In genomic region chr7:117380418-117381187, GRCm38 (mm10) we compare ENCODE assay signal across 8 mouse cellular contexts. TPM values are rescaled to one million over a fixed set of nuclear protein-coding genes. Genes with fewer than 3 reads are reported as not detected.
A peak's percentile ranks its signal among the peaks of the same experiment; 100 is the strongest.
DNase-seq lines count a peak whose midpoint lies in the region; ATAC-seq and TF ChIP-seq lines count a peak whose summit lies in the region.

Xylt1 (plus strand) TSS chr7:117380979.

- peak; percentile 87 for DNase-seq in R1 (ENCODE audit: low read depth, low spot score)
- peak; percentile 51 to 59 for DNase-seq in cerebellum, postnatal 36 days
- peak; percentile 65 to 66 for DNase-seq in gastrocnemius, adult 8-10 months (ENCODE audit: low spot score in 2 of 2)
- DNase-seq in hindbrain, postnatal 0 days (ENCODE audit: low spot score): peak; percentile 88
- peak; percentile 65 to 90 for DNase-seq in left cerebral cortex, postnatal 10 days (ENCODE audit: extremely low spot score in 1 of 2, low spot score in 2 of 2)
- peak; percentile 75 to 79 for DNase-seq in right cerebral cortex, adult 2 months (ENCODE audit: low spot score in 2 of 2)
- DNase-seq in urinary bladder, postnatal 10 days (ENCODE audit: low spot score): peak; percentile 47

- intact Hi-C loops in left cerebral cortex, postnatal 10 days (cut with DNase I): loop anchor here (5.0 to 10.0 kb wide), 4 partner anchors 114 to 722 kb away; no protein-coding TSS in a partner anchor

- no peak for TF ChIP-seq CTCF in hindbrain, postnatal 0 days (IDR thresholded peaks at IDR 0.05; ENCODE audit: low read depth)

- whole genome bisulfite sequencing in hindbrain, postnatal 0 days: under 1% methylated on average over 38 of the region's 69 CpGs

- no peaks in the 10 kb centered on the region for H3K36me3 ChIP-seq in hindbrain, postnatal 0 days (ENCODE audit: insufficient read depth, low read length)
- H3K36me3 ChIP-seq in megakaryocyte, embryonic 14.5 days (replicated peaks; ENCODE audit: low read length): no peaks in the 10 kb centered on the region

- H3K9ac ChIP-seq in hindbrain, postnatal 0 days (replicated peaks; ENCODE audit: low read length): peak within 1 kb of the TSS; percentile 84

- ATAC-seq in hindbrain, postnatal 0 days: peak; percentile 90

- H3K27me3 ChIP-seq in hindbrain, postnatal 0 days (ENCODE audit: insufficient read depth, low read length): 0 out of 2 replicates have a peak, but pooled peaks cover 4% of the 10 kb centered on the region
- peaks cover 82% of the 10 kb centered on the region for H3K27me3 ChIP-seq in megakaryocyte, embryonic 14.5 days (replicated peaks)

- H3K9me3 ChIP-seq in hindbrain, postnatal 0 days (ENCODE audit: low read length): no peaks in the 10 kb centered on the region
- H3K9me3 ChIP-seq in megakaryocyte, embryonic 14.5 days: no peaks in the 10 kb centered on the region

- H3K4me2 ChIP-seq in hindbrain, postnatal 0 days (ENCODE audit: low read depth, low read length): peak within 1 kb of the TSS; percentile 83

- H3K27ac ChIP-seq in hindbrain, postnatal 0 days: peak within 1 kb of the TSS; percentile 75

- peak within 1 kb of the TSS; percentile 86 for H3K4me3 ChIP-seq in hindbrain, postnatal 0 days (ENCODE audit: low read length)
- peak within 1 kb of the TSS; percentile 91 for H3K4me3 ChIP-seq in megakaryocyte, embryonic 14.5 days (replicated peaks)

- peaks cover 5% of the 10 kb centered on the region; the same call in 1 of the 2 replicates for H3K4me1 ChIP-seq in hindbrain, postnatal 0 days (ENCODE audit: insufficient read depth, low read length)
- peaks cover 37% of the 10 kb centered on the region for H3K4me1 ChIP-seq in megakaryocyte, embryonic 14.5 days

RNA-seq across cellular contexts. Expression of gene Xylt1, which starts in this region (rescaled TPM):
- 1 to 10 TPM; 6.1 to 9.9 (median 7.3) TPM for total RNA-seq in gastrocnemius, adult 8-10 months (2022)
- 16.6 and 26.1 TPM in 2 replicates for total RNA-seq in hindbrain, postnatal 0 days (2014; rRNA removed)
- polyA plus RNA-seq in hindbrain, postnatal 0 days (2015; fragmentation: Nextera tagmentation; extraction: Ambion mirVana): 2.9 and 3.0 TPM in 2 replicates
- 10 to 100 TPM; 53.3 to 55.2 TPM for total RNA-seq in left cerebral cortex, postnatal 10 days (2021)
- polyA plus RNA-seq in megakaryocyte, embryonic 14.5 days (2012; ENCODE audit: insufficient read depth, low replicate concordance): 0.38 TPM in 1 of 2 replicates, not detected in the other

Comparison
In these comparisons a context has a peak if more than half of its experiments do, and no peak if none do; other contexts are left out.
1. Peak in every context shown above with its lines: DNase-seq, ATAC-seq, H3K4me3 ChIP-seq and H3K27ac ChIP-seq.